Mouse (Mus musculus): ENCODE results near the gene Tnfrsf14.

DNA sequence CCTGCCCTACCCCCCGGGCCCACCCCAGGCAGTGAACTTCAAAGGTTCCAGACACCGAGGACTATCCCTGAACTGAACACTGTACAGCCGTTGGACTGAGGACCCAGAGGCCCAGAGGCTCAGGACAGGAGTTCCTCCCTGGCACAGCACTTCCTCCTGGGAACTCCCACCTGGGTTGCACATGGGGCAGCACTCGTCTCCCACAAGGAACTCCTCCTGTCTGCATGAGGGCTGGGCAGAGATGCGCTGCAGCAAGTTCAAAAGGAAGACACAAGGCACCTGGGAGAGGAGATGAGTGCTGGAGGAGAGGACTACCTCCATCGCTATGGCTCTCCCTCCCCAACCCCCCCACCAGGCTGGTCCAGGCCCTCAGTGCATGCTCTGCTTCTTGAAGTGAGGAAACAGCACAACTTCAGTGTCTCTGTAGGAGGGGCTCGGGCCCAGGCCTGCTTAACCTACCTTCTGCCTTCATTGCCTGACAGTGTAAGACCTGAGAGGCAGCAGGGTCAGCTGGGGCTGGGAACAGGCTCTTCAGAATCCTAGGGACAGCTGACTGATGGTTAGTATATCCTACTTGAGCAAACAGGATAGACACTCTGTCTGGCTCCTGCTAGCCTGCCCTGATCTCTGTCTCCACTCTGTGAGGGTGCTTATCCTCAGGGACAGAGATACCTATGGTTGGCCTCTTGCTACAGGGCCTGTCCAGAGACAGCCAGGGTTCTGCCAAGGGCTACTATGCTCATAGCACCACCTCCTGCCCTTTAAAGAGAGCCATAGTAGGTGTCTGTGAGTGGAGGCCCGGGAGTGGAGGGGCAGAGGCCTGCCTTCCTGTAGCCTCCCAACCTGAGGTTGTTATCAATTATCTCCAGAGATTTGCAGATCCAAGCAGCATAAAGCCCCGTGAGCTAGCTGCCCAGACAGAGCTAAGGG lies 1.1 kb downstream of the Tnfrsf14 start:
- no peak for TF ChIP-seq POLR2A (IDR thresholded peaks at IDR 0.05; ENCODE audit: low read depth, low read length)
- TF ChIP-seq CTCF (IDR thresholded peaks at IDR 0.05; ENCODE audit: borderline replicate concordance, insufficient read depth, low read length) = no peak

All from embryonic fibroblast, embryonic 13.5 days (primary cell).